Mouse (Mus musculus): ENCODE measurements around the gene Clstn1. TPM values are rescaled to one million over a fixed set of nuclear protein-coding genes. Genes with fewer than 3 reads are reported as not detected.

Gene Clstn1
- polyA plus RNA-seq, 1 experiment from 2014 or later = 19.1 TPM

- 12% methylated on average over 7 of the region's 7 CpGs for WGBS
- Histone ChIP-seq H3K27me3 (ENCODE audit: insufficient read depth, poor library complexity, severe bottlenecking) (peaks cover 24% of the 10 kb centered on the region), H3K36me3 (no peaks in the 10 kb centered on the region), H3K27ac (no peak overlapping the region), H3K9me3 (no peaks in the 10 kb centered on the region), H3K4me1 (no peaks in the 10 kb centered on the region), H3K4me3 (no peak overlapping the region)
- DNase-seq (ENCODE audit: low spot score) = no peak
Observed at GRCm38 (mm10) chr4:149683875-149684274, 97.6 kb downstream of the Clstn1 start.

GRCm38 (mm10) chr4:149684841-149685623 lies 98.8 kb downstream of the Clstn1 start:
- peaks cover under 1% of the 10 kb centered on the region; the same call in 1 of the 2 replicates for H3K4me1 ChIP-seq
- H3K4me3 ChIP-seq = no peak overlapping the region
- no peaks in the 10 kb centered on the region for H3K9me3 ChIP-seq
- DNase-seq (ENCODE audit: low spot score) = no peak
- WGBS = 78% methylated on average over 11 of the region's 11 CpGs
- peaks cover 24% of the 10 kb centered on the region for H3K27me3 ChIP-seq (ENCODE audit: insufficient read depth, poor library complexity, severe bottlenecking)
- no peak overlapping the region for H3K27ac ChIP-seq
- no peaks in the 10 kb centered on the region for H3K36me3 ChIP-seq

GRCm38 (mm10) chr4:149688861-149689260 lies 102.6 kb downstream of the Clstn1 start:
- H3K36me3 ChIP-seq = no peaks in the 10 kb centered on the region
- H3K4me3 ChIP-seq = no peak overlapping the region
- H3K4me1 ChIP-seq = peaks cover 20% of the 10 kb centered on the region
- no peak overlapping the region for H3K27ac ChIP-seq
- no peak for DNase-seq (ENCODE audit: low spot score)
- 83% methylated on average over 14 of the region's 14 CpGs for WGBS
- no peaks in the 10 kb centered on the region for H3K9me3 ChIP-seq
- H3K27me3 ChIP-seq (ENCODE audit: insufficient read depth, poor library complexity, severe bottlenecking) = peaks cover 22% of the 10 kb centered on the region

GRCm38 (mm10) chr4:149689822-149690700 lies 103.8 kb downstream of the Clstn1 start:
- no peak overlapping the region for H3K27ac ChIP-seq

GRCm38 (mm10) chr4:149690828-149691280 lies 104.6 kb downstream of the Clstn1 start:
- H3K27ac ChIP-seq = no peak overlapping the region
- H3K27me3 ChIP-seq (ENCODE audit: insufficient read depth, poor library complexity, severe bottlenecking) = peaks cover 8% of the 10 kb centered on the region; the same call in 1 of the 2 replicates
- H3K4me3 ChIP-seq = no peak overlapping the region
- 56% methylated on average over 8 of the region's 8 CpGs for WGBS
- H3K9me3 ChIP-seq = no peaks in the 10 kb centered on the region
- no peak for DNase-seq (ENCODE audit: low spot score)
- H3K36me3 ChIP-seq = no peaks in the 10 kb centered on the region
- H3K4me1 ChIP-seq = peaks cover 20% of the 10 kb centered on the region

More at GRCm38 (mm10) chr4:149689822-149690700, 103.8 kb downstream of the Clstn1 start:
- no peaks in the 10 kb centered on the region for H3K36me3 ChIP-seq
- H3K4me1 ChIP-seq = peaks cover 20% of the 10 kb centered on the region
- no peaks in the 10 kb centered on the region for H3K9me3 ChIP-seq
- peaks cover 10% of the 10 kb centered on the region for H3K27me3 ChIP-seq (ENCODE audit: insufficient read depth, poor library complexity, severe bottlenecking)
- WGBS = 75% methylated on average over 12 of the region's 12 CpGs
- no peak overlapping the region for H3K4me3 ChIP-seq
- no peak for DNase-seq (ENCODE audit: low spot score)

GRCm38 (mm10) chr4:149691368-149691767 lies 105.1 kb downstream of the Clstn1 start:
- no peaks in the 10 kb centered on the region for H3K9me3 ChIP-seq
- WGBS = 72% methylated on average over 8 of the region's 8 CpGs
- peaks cover 8% of the 10 kb centered on the region; the same call in 1 of the 2 replicates for H3K27me3 ChIP-seq (ENCODE audit: insufficient read depth, poor library complexity, severe bottlenecking)
- H3K27ac ChIP-seq = no peak overlapping the region
- peaks cover 25% of the 10 kb centered on the region for H3K4me1 ChIP-seq
- H3K4me3 ChIP-seq = no peak overlapping the region
- H3K36me3 ChIP-seq = no peaks in the 10 kb centered on the region
- no peak for DNase-seq (ENCODE audit: low spot score)

- Histone ChIP-seq H3K4me3 (no peak overlapping the region; the same call in 1 of the 2 replicates), H3K27me3 (ENCODE audit: insufficient read depth, poor library complexity, severe bottlenecking) (peaks cover 42% of the 10 kb centered on the region), H3K9me3 (no peaks in the 10 kb centered on the region), H3K27ac (no peak overlapping the region), H3K36me3 (no peaks in the 10 kb centered on the region), H3K4me1 (peaks cover 33% of the 10 kb centered on the region)
- no peak for DNase-seq (ENCODE audit: low spot score)
- 22% methylated on average over 16 of the region's 16 CpGs for WGBS
Observed at GRCm38 (mm10) chr4:149696189-149696971, 110.1 kb downstream of the Clstn1 start.

- peak overlapping the region; percentile 68 for H3K4me3 ChIP-seq
- 13% methylated on average over 15 of the region's 15 CpGs for WGBS
- DNase-seq (ENCODE audit: low spot score) = no peak
- peak overlapping the region; percentile 80 for H3K27ac ChIP-seq
- peaks cover 34% of the 10 kb centered on the region for H3K27me3 ChIP-seq (ENCODE audit: insufficient read depth, poor library complexity, severe bottlenecking)
- no peaks in the 10 kb centered on the region for H3K9me3 ChIP-seq
- H3K36me3 ChIP-seq = no peaks in the 10 kb centered on the region
- peaks cover 39% of the 10 kb centered on the region for H3K4me1 ChIP-seq
Observed at GRCm38 (mm10) chr4:149697506-149698196, 111.4 kb downstream of the Clstn1 start.

GRCm38 (mm10) chr4:149698197-149698821 lies 112.0 kb downstream of the Clstn1 start:
- Histone ChIP-seq H3K4me3 (peak overlapping the region; percentile 68), H3K27ac (peak overlapping the region; percentile 80), H3K36me3 (no peaks in the 10 kb centered on the region), H3K9me3 (no peaks in the 10 kb centered on the region), H3K4me1 (peaks cover 42% of the 10 kb centered on the region), H3K27me3 (ENCODE audit: insufficient read depth, poor library complexity, severe bottlenecking) (peaks cover 34% of the 10 kb centered on the region)
- 1% methylated on average over 35 of the region's 35 CpGs for WGBS
- peak; percentile 83 for DNase-seq (ENCODE audit: low spot score)
